Mouse (Mus musculus) ovary, postnatal 36 days (tissue): ENCODE measurements at regions not wholly inside any gene's neighbourhood (a gene's known extent, or its start where the extent isn't known, plus 50 kb on each side); places are given as distances from the start of the nearest gene placed in this dataset.

Experiments used
- DNase-seq: peaks from one replicate; pipeline ENCODE4 v3.0.0; 2022; ENCODE audit warnings: low spot score, mixed read lengths

GRCm38 (mm10) chr17:69821901-69822300 is 147.0 kb upstream of the Dlgap1 start:
- DNase-seq, result no peak

- no peak for DNase-seq
These were observed 146.0 kb upstream of the Dlgap1 start for GRCm38 (mm10) chr17:69822921-69823320.

- no peak for DNase-seq
These were observed 127.6 kb upstream of the Dlgap1 start for GRCm38 (mm10) chr17:69841308-69841707.

GRCm38 (mm10) chr17:69848306-69848705 is 120.6 kb upstream of the Dlgap1 start:
- DNase-seq, result no peak

GRCm38 (mm10) chr17:69850075-69850474 is 118.8 kb upstream of the Dlgap1 start:
- DNase-seq, result no peak

GRCm38 (mm10) chr17:69879958-69880357 is 88.9 kb upstream of the Dlgap1 start:
- DNase-seq, result peak; percentile 68

- DNase-seq, result no peak
These were observed 74.9 kb upstream of the Dlgap1 start for GRCm38 (mm10) chr17:69893980-69894379.
